Mouse (Mus musculus): Measurements from ENCODE around the gene Gm5458. TPM values are rescaled to one million over a fixed set of nuclear protein-coding genes. Genes with fewer than 3 reads are reported as not detected.
"Not testable (repeated sequence)": the region's sequence is repeated elsewhere in the genome, so short reads cannot be mapped to it uniquely, and the experiment has no call there.

The Gm5458 gene
- not detected in 2 replicates for polyA plus RNA-seq (2014; fragmentation: Nextera tagmentation; extraction: Ambion mirVana)

- not testable (repeated sequence) for H3K4me1 ChIP-seq (ENCODE audit: control insufficient read depth, insufficient read depth, low read length); ATAC-seq (ENCODE audit: low FRiP score, low TSS enrichment); H3K27ac ChIP-seq (ENCODE audit: low read depth, low read length); H3K27me3 ChIP-seq (ENCODE audit: control insufficient read depth, insufficient read depth, low read length); H3K9ac ChIP-seq (ENCODE audit: low read depth, low read length); H3K4me3 ChIP-seq (ENCODE audit: low read length); H3K4me2 ChIP-seq (replicated peaks; ENCODE audit: low read depth, low read length); H3K9me3 ChIP-seq (ENCODE audit: control insufficient read depth, low read length); H3K36me3 ChIP-seq (ENCODE audit: control insufficient read depth, insufficient read depth, low read length)
- WGBS, result 100% methylated on average over 1 of the region's 2 CpGs
These were observed at the start of gene Gm5458 for GRCm38 (mm10) chr14:19602481-19602880. Gm5458 (minus strand) TSS chr14:19602581.

DNA sequence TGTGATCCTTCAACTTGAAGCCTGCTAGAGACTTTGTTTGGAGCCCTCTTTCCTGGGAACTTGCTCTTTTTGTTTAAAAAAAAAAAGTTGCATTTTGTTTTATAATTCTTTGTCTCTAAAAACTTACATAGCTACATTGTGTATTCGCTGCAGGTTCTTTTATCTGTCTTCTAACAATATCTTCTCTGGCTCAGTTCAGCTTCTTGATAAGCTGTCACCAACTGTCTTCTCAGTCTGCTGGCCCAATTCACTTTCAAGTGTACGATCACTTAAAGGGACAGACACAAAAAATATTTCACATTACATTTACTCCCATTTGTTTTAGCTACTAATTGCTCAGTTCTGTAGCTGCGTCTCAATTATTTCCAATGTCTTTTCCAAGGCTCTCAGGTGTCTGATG lies 43.9 kb upstream of the Gm5458 start:
- H3K36me3 ChIP-seq (ENCODE audit: control insufficient read depth, insufficient read depth, low read length), result no peaks in the 10 kb centered on the region
- no peaks in the 10 kb centered on the region for H3K9me3 ChIP-seq (ENCODE audit: control insufficient read depth, low read length)
- no peak overlapping the region for H3K4me2 ChIP-seq (replicated peaks; ENCODE audit: low read depth, low read length)
- no peak overlapping the region for H3K4me3 ChIP-seq (ENCODE audit: low read length)
- WGBS, result 84% methylated on average over 3 of the region's 3 CpGs
- H3K27ac ChIP-seq (ENCODE audit: low read depth, low read length), result no peak overlapping the region
- no peak overlapping the region for H3K9ac ChIP-seq (ENCODE audit: low read depth, low read length)
- no peaks in the 10 kb centered on the region for H3K27me3 ChIP-seq (ENCODE audit: control insufficient read depth, insufficient read depth, low read length)
- no peaks in the 10 kb centered on the region for H3K4me1 ChIP-seq (ENCODE audit: control insufficient read depth, insufficient read depth, low read length)
- ATAC-seq (ENCODE audit: low FRiP score, low TSS enrichment), result no peak

DNA sequence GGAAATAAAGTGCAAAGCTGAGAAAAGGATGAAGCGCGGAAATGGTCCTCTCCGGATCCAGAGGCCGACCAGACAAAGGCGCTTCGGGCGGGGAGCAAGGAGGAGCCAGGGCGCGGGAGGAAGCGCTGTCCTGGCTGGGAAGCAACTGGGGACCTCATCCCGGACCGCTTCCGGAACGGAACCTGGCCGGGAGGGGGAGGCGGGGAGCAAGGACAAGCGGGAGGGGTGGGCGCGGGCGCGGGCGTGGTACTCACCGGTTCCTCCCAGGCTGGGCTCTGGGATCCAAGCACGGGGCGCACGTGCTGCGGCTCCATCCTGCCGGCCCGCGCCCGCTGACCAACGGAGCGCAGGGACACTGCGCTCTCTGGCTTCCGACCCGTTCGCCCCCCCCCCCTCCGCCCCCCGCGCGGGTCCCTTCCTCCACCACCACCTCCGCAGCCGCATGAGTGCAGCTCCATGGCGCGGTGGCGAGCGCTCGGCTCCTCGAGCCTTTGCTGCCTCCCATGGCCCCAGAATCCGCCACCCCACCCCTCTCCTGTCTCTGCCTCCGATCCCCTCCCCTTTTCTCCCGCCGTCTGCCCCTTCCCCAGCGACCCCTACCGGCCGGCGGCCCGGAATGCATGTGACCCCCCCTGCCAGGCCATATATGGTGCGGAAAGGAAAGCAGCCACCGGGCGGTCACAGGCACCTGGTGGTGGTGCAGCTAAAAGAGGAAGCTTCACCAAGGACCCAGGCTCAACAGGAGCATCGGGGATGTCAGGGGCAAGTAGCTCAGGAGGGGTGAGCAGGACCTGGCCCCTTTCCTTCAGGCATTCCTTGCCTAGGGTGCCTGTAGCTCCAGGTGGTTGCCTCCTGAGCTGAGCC lies 17.3 kb downstream of the Gm5458 start, which contains the start of gene Gm2237:
Gene Gm2237, minus strand, starts transcription at position 332 of the 864 bp plus-strand sequence.
- H3K27me3 ChIP-seq (ENCODE audit: control insufficient read depth, insufficient read depth, low read length); ATAC-seq (ENCODE audit: low FRiP score, low TSS enrichment); H3K4me1 ChIP-seq (ENCODE audit: control insufficient read depth, insufficient read depth, low read length); H3K27ac ChIP-seq (ENCODE audit: low read depth, low read length); H3K9me3 ChIP-seq (ENCODE audit: control insufficient read depth, low read length); H3K36me3 ChIP-seq (ENCODE audit: control insufficient read depth, insufficient read depth, low read length): not testable (repeated sequence)
- 0% methylated on average over 12 of the region's 62 CpGs for whole genome bisulfite sequencing
- H3K9ac ChIP-seq (ENCODE audit: low read depth, low read length), result peak within 1 kb of the TSS; percentile 44; the same call in 1 of the 2 replicates
- H3K4me2 ChIP-seq (replicated peaks; ENCODE audit: low read depth, low read length), result peak within 1 kb of the TSS; percentile 27; the same call in 1 of the 2 replicates
- peak within 1 kb of the TSS; percentile 35 for H3K4me3 ChIP-seq (ENCODE audit: low read length)

GRCm38 (mm10) chr14:19549863-19550262 lies 52.5 kb downstream of the Gm5458 start, which contains the start of gene Gm2244:
Gm2244 (minus strand) TSS chr14:19549963.
- not testable (repeated sequence) for H3K36me3 ChIP-seq (ENCODE audit: control insufficient read depth, insufficient read depth, low read length); H3K4me2 ChIP-seq (replicated peaks; ENCODE audit: low read depth, low read length); H3K4me3 ChIP-seq (ENCODE audit: low read length); H3K9me3 ChIP-seq (ENCODE audit: control insufficient read depth, low read length); H3K27me3 ChIP-seq (ENCODE audit: control insufficient read depth, insufficient read depth, low read length); H3K9ac ChIP-seq (ENCODE audit: low read depth, low read length); H3K4me1 ChIP-seq (ENCODE audit: control insufficient read depth, insufficient read depth, low read length); ATAC-seq (ENCODE audit: low FRiP score, low TSS enrichment); H3K27ac ChIP-seq (ENCODE audit: low read depth, low read length)
- 83% methylated on average over 1 of the region's 3 CpGs for WGBS

Other genes with a start within 250 kb of the Gm5458 start
- gene Gm21738, start 183.7 kb downstream of the Gm5458 start, polyA plus RNA-seq (2014; fragmentation: Nextera tagmentation; extraction: Ambion mirVana), result 0.73 TPM in 1 of 2 replicates, not detected in the other
- 0.16 TPM in 1 of 2 replicates, not detected in the other for gene Gm2244, start 52.6 kb downstream of the Gm5458 start, polyA plus RNA-seq (2014; fragmentation: Nextera tagmentation; extraction: Ambion mirVana)
- 2.9 and 3.2 TPM in 2 replicates for gene Gm2237, start 17.4 kb downstream of the Gm5458 start, polyA plus RNA-seq (2014; fragmentation: Nextera tagmentation; extraction: Ambion mirVana)
- gene Nid2, start 148.7 kb upstream of the Gm5458 start, polyA plus RNA-seq (2014; fragmentation: Nextera tagmentation; extraction: Ambion mirVana), result 74.3 and 95.7 TPM in 2 replicates
- 230 and 277 TPM in 2 replicates for gene Rtraf, start 221.2 kb upstream of the Gm5458 start, polyA plus RNA-seq (2014; fragmentation: Nextera tagmentation; extraction: Ambion mirVana)